Mouse (Mus musculus): ENCODE measurements around the gene Tle1.

GRCm38 (mm10) chr4:72166561-72166960 is 34.2 kb downstream of the Tle1 start:
- TF ChIP-seq CTCF (IDR thresholded peaks at IDR 0.05; ENCODE audit: low read depth, low read length), result no peak
- TF ChIP-seq GATA1 (IDR thresholded peaks at IDR 0.05; ENCODE audit: borderline replicate concordance, low read length), result no peak
- no peak for TF ChIP-seq TAL1 (conservative IDR thresholded peaks at IDR 0.05; ENCODE audit: low read depth, low read length)
- TF ChIP-seq POLR2AphosphoS5 (IDR thresholded peaks at IDR 0.05; ENCODE audit: insufficient replicate concordance, low read depth, low read length), result no peak
- TF ChIP-seq GATA2 (IDR thresholded peaks at IDR 0.05; ENCODE audit: borderline replicate concordance, low read depth, low read length), result no peak
